Mouse (Mus musculus) olfactory bulb, adult 2 months (tissue): Measurements from ENCODE around the gene Awat1. TPM values are rescaled to one million over a fixed set of nuclear protein-coding genes. Genes with fewer than 3 reads are reported as not detected.

Experiments
- H3K27ac ChIP-seq: fragments of 200-500 bp; 2 replicates; pipeline ENCODE4 v1.5.1; 2012; ENCODE audit warnings: low read depth, low read length; ENCODE audit not compliant: insufficient read depth
- H3K4me1 ChIP-seq: fragments of 200-500 bp; 2 replicates; pipeline ENCODE4 v1.6.1; 2012; ENCODE audit warnings: low read length; ENCODE audit not compliant: control insufficient read depth, insufficient read depth
- H3K4me3 ChIP-seq: fragments of 200-500 bp; 2 replicates; pipeline ENCODE4 v1.5.1; 2012; ENCODE audit warnings: mild to moderate bottlenecking, low read depth, low read length, moderate library complexity; ENCODE audit not compliant: insufficient read depth
- CTCF ChIP-seq: fragments of 200-500 bp; IDR thresholded peaks from 2 replicates; pipeline ENCODE4 v1.5.1; 2012; ENCODE audit warnings: low read depth, mild to moderate bottlenecking, low read length, moderate library complexity; ENCODE audit not compliant: insufficient read depth
- POLR2A ChIP-seq: fragments of 200-500 bp; IDR thresholded peaks from 2 replicates; pipeline ENCODE4 v1.6.1; 2012; ENCODE audit warnings: mild to moderate bottlenecking, low read depth, low read length, moderate library complexity; ENCODE audit not compliant: insufficient read depth
- WGBS: fragments of 180-500 bp; shearing (Covaris S2); methylation state at CpG from one replicate; pipeline ENCODE4 v1.1.7; 2018; 5-methylcytosine and 5-hydroxymethylcytosine counted together
- polyA plus RNA-seq: library from polyadenylated mRNA; stranded (reverse); fragments of >200 nt; gene quantifications from 2 replicates; pipeline ENCODE4 v1.2.4, GENCODE M21; 2012; ENCODE audit warnings: low replicate concordance; ENCODE audit not compliant: missing spikeins, insufficient read depth, insufficient read length

The Awat1 gene
- polyA plus RNA-seq, 1 experiment, result not detected

DNA sequence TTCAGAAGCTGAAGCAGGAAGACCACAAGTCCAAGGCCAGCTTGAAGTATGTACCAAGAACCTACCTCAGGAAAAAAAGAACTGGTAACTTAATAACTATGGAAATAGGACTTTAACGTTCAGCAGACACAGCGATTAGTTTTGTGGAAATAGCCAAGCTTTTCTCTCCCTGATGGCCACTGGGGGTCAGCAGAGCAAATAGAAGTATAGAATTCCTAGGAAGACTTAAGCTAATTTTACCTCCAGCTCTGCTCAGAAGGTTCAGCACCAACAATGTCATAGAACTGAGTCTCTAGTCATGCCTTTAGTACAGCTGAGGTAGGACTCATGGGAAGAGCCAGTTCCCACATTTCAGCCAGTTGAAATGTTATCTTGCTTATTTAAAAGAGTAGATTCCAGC, 49.3 kb downstream of the Awat1 start:
- Histone ChIP-seq H3K4me1 (peaks cover 4% of the 10 kb centered on the region; the same call in 1 of the 2 replicates), H3K27ac (no peak overlapping the region), H3K4me3 (no peak overlapping the region)
- no peak for TF ChIP-seq CTCF
- no peak for TF ChIP-seq POLR2A
- WGBS, result 29% methylated on average over 2 of the region's 2 CpGs

DNA sequence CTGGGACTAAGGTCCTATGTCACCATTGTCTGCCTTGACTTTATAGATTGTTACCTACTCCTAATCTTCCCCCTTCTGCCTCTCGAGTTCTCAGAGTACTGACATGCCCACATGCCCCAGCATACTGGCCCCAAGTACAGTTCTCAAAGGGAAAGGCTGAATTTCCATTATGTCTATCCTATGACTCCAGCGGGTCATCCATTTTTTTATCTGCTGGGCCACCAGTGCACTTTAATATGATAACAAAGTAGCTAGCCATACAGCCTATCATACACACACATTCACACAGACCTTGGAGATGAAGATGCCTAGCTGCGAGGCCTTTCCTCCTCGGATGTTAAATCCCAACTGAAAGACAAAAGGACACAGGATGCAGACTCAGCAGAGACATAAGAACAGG, 52.2 kb downstream of the Awat1 start:
- peaks cover 4% of the 10 kb centered on the region; the same call in 1 of the 2 replicates for H3K4me1 ChIP-seq
- 90% methylated on average over 4 of the region's 4 CpGs for WGBS
- no peak overlapping the region for H3K27ac ChIP-seq
- H3K4me3 ChIP-seq, result no peak overlapping the region
- no peak for TF ChIP-seq POLR2A
- TF ChIP-seq CTCF, result no peak

DNA sequence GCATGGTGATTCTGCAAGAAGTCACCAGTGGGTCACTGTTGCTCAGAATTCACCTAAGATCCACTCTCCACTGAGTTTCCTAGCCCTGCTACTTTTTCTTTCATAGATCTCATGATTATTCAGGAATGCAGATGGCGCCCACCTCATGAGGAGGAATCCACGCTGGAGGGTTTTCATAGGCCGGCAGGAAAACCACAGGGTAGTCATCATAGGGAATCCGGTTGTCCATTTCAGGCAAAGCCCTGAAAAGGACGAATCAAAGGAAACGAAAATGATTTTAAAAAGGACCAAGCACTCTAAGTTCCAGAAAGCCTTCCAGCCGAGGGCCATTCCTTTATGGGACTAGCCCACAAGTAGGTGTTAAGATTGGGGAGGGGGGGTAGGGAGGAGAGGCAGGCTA, 53.1 kb downstream of the Awat1 start:
- WGBS, result 30% methylated on average over 7 of the region's 7 CpGs
- no peak overlapping the region for H3K27ac ChIP-seq

DNA sequence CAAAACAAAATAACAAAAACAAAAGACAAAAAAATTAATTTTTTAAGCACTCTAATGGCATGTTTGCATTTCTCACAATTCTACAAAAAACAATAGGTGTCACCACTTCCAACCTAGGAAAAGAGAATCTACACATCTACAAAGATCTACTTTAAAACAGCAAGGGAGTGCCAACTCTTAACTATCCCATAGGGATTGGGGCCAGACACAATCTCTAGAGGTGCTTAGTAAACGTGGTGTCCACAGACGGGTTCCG, 53.4 kb downstream of the Awat1 start, which contains the start of gene Kif4:
Gene Kif4 (plus strand): TSS at position 192 of the 256 bp plus-strand sequence.
- Histone ChIP-seq H3K4me1 (peaks cover 4% of the 10 kb centered on the region; the same call in 1 of the 2 replicates), H3K27ac (no peak within 1 kb of the TSS; the same call in 1 of the 2 replicates)
- 18% methylated on average over 3 of the region's 3 CpGs for WGBS

More for the DNA sequence above, 53.1 kb downstream of the Awat1 start:
- TF ChIP-seq CTCF (no peak), POLR2A (no peak)
- Histone ChIP-seq H3K4me1 (peaks cover 4% of the 10 kb centered on the region; the same call in 1 of the 2 replicates), H3K4me3 (peak overlapping the region; percentile 57; the same call in 1 of the 2 replicates)

DNA sequence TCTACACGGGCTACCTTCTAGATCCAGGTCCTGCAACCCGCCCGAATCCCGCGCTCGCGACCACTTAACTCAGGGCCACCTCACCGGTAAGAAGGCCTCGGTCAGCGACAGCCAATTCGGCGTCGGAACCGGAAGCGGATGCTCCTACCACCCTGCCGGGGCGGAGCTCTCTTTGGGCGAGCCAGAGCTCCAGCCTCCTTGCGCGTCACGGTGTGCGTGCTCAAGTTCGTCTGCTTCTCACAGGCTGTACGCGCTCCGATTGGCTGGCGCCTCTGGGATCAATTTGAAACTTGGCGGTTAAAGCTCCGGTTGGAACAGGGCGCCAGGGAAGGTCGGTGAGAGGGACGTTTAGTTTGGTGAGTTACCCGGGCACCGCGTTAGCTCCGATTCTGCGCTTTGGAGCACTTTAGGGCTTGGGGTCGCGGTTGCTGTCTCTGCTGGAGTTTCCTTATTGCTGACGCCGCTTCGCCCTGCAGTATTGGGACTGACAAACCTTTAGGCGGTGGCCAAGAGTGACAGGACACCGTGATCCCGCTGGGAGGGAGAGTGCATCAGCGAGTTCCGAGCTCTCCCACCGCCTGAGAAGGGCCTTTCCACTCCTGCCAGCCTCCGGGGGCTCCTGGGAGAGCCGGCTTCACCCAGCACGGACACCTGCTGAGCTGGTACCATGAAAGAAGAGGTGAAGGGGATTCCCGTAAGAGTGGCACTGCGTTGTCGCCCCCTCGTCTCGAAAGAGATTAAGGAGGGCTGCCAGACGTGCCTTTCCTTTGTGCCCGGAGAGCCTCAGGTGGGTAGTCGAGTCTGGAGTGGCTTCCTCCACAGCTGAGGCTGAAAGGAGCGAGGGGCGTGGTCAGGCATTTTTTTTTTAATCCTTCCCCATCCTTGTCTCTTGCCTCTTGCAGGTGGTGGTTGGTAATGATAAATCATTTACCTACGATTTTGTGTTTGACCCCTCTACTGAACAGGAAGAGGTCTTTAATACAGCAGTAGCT, 54.0 kb downstream of the Awat1 start, which contains the start of gene Pdzd11:
Gene Pdzd11 (minus strand): TSS at position 767 of the 992 bp plus-strand sequence.
- peaks cover 4% of the 10 kb centered on the region; the same call in 1 of the 2 replicates for H3K4me1 ChIP-seq
- H3K27ac ChIP-seq, result no peak within 1 kb of the TSS; the same call in 1 of the 2 replicates
- H3K4me3 ChIP-seq, result peak within 1 kb of the TSS; percentile 57
- TF ChIP-seq CTCF, result no peak
- no peak for TF ChIP-seq POLR2A
- WGBS, result 15% methylated on average over 62 of the region's 62 CpGs

More for the DNA sequence above, 53.4 kb downstream of the Awat1 start, which contains the start of gene Kif4:
- TF ChIP-seq POLR2A (no peak), CTCF (no peak)
- peak within 1 kb of the TSS; percentile 57 for H3K4me3 ChIP-seq

Other genes with a start within 250 kb of the Awat1 start
- not detected in 2 replicates for gene Otud6a, start 143.2 kb upstream of the Awat1 start, polyA plus RNA-seq
- gene Awat2, start 129.5 kb upstream of the Awat1 start, polyA plus RNA-seq, result not detected in 2 replicates
- gene Igbp1, start 78.0 kb upstream of the Awat1 start, polyA plus RNA-seq, result not detected in 2 replicates
- not detected in 2 replicates for gene Dgat2l6, start 47.4 kb upstream of the Awat1 start, polyA plus RNA-seq
- not detected in 2 replicates for gene P2ry4, start 22.6 kb downstream of the Awat1 start, polyA plus RNA-seq
- gene Arr3, start 33.2 kb downstream of the Awat1 start, polyA plus RNA-seq, result not detected in 2 replicates
- not detected in 2 replicates for gene Kif4, start 53.5 kb downstream of the Awat1 start, polyA plus RNA-seq
- not detected in 2 replicates for gene Pdzd11, start 54.3 kb downstream of the Awat1 start, polyA plus RNA-seq
- gene Gdpd2, start 157.6 kb downstream of the Awat1 start, polyA plus RNA-seq, result not detected in 2 replicates
- 98.9 TPM in 1 of 2 replicates, not detected in the other for gene Dlg3, start 195.5 kb downstream of the Awat1 start, polyA plus RNA-seq